Mouse (Mus musculus): ENCODE results near the gene Ube2cbp. TPM values are rescaled to one million over a fixed set of nuclear protein-coding genes. Genes with fewer than 3 reads are reported as not detected.

The Ube2cbp gene
- not detected for polyA plus RNA-seq (2015; fragmentation: Illumina TruSeq; extraction: RNeasy Lipid Tissue Mini Kit (QIAGEN cat#74804); ENCODE audit: insufficient read depth, low read depth, low replicate concordance)

DNA sequence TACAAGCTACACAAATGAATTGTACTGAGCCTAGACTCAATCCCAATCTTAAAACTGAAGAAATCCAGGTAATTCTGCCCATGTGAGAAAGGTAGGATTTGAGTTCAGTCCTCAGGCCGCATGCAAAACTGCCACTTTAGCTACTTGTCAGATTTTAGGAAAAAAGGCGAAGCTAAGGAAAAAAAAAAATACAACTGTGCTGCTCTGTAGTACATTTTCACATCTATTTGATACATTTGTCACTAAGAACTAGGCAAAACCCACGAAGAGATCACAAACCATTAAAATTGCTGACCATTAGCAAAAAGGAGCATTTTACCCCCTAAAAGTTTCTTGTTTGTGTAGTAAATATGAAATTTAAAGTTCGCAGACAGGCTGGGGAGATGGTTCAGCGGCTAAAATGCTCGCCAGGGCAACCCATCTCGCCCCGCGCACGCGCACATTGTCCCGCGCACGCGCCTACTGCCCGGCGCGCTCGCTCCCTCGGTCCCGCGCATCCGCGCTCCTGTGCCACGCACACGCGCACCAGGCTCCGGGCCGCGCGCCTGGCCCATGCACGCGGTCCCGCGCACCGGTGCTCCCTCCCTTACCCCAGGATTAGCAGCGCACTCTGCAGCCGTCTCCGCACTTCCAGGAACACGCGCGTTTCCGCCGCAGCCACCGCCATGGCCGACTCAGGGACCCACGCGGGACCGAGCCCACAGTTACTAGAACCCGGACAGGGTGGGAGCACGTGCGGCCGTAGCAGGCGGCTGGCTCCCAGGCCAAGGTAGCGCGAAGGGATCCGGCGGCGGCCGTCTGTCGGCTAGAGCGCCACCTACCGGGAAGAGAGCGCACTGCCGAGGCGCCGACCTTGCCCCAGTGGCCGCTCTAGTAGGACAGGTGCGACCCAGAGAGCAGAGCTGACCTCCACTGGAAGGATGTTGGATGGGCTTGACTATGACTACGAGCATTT is at the start of gene Ube2cbp:
Gene Ube2cbp, minus strand, starts transcription at position 800 of the 955 bp plus-strand sequence.

DNA sequence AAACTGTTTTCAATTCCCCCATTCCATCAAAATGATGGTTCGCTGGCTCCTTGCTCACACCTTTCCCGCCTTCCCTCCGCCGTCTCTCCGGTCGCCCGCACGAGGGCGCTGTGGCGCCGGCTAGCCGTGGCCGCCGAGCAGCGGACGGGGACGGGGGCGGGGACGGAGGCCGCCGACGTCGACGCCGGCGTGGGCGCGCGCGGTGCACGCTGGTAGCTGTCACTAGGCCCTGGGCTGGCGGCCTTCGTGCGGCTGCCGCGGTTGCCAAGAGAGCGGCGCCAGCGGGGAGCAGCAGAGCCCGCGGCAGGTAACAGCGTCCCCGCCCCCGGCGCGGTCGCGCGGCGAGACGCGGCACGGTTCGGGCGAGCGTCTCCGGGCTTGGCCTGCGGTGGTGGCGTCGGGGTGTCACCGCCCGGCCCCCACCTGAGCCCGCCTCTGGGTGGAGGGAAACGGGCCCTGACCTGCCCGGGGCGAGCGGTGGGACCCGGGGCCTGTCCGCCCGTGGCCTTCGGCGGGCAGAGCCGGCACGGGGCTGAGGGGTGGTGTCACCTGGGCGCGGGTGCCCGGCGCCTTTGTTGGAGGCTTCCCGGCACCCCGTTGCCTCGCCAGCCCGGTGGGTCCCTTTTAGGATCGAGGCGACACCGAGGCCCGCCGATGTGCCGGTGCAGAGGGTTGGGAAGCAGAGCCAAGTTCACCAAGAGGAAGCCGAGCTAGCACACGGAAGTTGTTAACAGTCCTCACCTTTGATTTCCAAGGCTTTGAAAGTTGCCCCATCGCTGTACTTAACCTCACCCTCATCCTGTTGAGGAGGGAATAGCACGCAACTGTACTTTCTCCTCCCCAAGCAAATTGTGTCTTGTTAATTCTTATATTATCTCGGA is 2.5 kb upstream of the Ube2cbp start, which contains the start of gene Dop1a:
Gene Dop1a, plus strand, starts transcription at position 165 of the 881 bp plus-strand sequence.

Other genes starting within 250 kb of the Ube2cbp start
- 10.2 TPM for gene Dop1a, start 2.2 kb upstream of the Ube2cbp start, polyA plus RNA-seq (2015; fragmentation: Illumina TruSeq; extraction: RNeasy Lipid Tissue Mini Kit (QIAGEN cat#74804); ENCODE audit: insufficient read depth, low read depth, low replicate concordance)
- gene Pgm3, start 106.9 kb upstream of the Ube2cbp start, polyA plus RNA-seq (2015; fragmentation: Illumina TruSeq; extraction: RNeasy Lipid Tissue Mini Kit (QIAGEN cat#74804); ENCODE audit: insufficient read depth, low read depth, low replicate concordance): 3.7 TPM
- gene Rwdd2a, start 107.0 kb upstream of the Ube2cbp start, polyA plus RNA-seq (2015; fragmentation: Illumina TruSeq; extraction: RNeasy Lipid Tissue Mini Kit (QIAGEN cat#74804); ENCODE audit: insufficient read depth, low read depth, low replicate concordance): 1.3 TPM
- gene Me1, start 231.0 kb upstream of the Ube2cbp start, polyA plus RNA-seq (2015; fragmentation: Illumina TruSeq; extraction: RNeasy Lipid Tissue Mini Kit (QIAGEN cat#74804); ENCODE audit: insufficient read depth, low read depth, low replicate concordance): 6.4 TPM